Mouse (Mus musculus): ENCODE data around the gene Snrpb2. TPM values are rescaled to one million over a fixed set of nuclear protein-coding genes. Genes with fewer than 3 reads are reported as not detected.

Snrpb2 gene
- polyA plus RNA-seq (2012; rRNA removed), result 2.2 and 4.1 TPM in 2 replicates

- Histone ChIP-seq H3K4me1 (ENCODE audit: control insufficient read depth, insufficient read depth, low read length) (peaks cover 9% of the 10 kb centered on the region), H3K4me3 (replicated peaks; ENCODE audit: extremely low read depth, low read depth, low read length) (peak within 1 kb of the TSS; percentile 96)
- TF ChIP-seq POLR2A (IDR thresholded peaks at IDR 0.05; ENCODE audit: borderline replicate concordance, extremely low read depth, low read depth, low read length), result peak; percentile 46; the same call in 1 of the 2 replicates
- TF ChIP-seq CTCF (IDR thresholded peaks at IDR 0.05; ENCODE audit: insufficient read depth, low read length), result no peak
- DNase-seq, result peak; percentile 83
- 1% methylated on average over 55 of the region's 55 CpGs for WGBS
These were observed at the start of gene Snrpb2 for GRCm38 (mm10) chr2:143062812-143063792. Gene Snrpb2 (plus strand): TSS chr2:143063039.

- Histone ChIP-seq H3K4me3 (replicated peaks; ENCODE audit: extremely low read depth, low read depth, low read length) (no peak overlapping the region), H3K4me1 (ENCODE audit: control insufficient read depth, insufficient read depth, low read length) (no peaks in the 10 kb centered on the region)
- 64% methylated on average over 5 of the region's 5 CpGs for WGBS
- no peak for DNase-seq
- TF ChIP-seq CTCF (IDR thresholded peaks at IDR 0.05; ENCODE audit: insufficient read depth, low read length), result no peak
- no peak for TF ChIP-seq POLR2A (IDR thresholded peaks at IDR 0.05; ENCODE audit: borderline replicate concordance, extremely low read depth, low read depth, low read length)
These were observed 49.8 kb upstream of the Snrpb2 start for GRCm38 (mm10) chr2:143013057-143013456.

DNA sequence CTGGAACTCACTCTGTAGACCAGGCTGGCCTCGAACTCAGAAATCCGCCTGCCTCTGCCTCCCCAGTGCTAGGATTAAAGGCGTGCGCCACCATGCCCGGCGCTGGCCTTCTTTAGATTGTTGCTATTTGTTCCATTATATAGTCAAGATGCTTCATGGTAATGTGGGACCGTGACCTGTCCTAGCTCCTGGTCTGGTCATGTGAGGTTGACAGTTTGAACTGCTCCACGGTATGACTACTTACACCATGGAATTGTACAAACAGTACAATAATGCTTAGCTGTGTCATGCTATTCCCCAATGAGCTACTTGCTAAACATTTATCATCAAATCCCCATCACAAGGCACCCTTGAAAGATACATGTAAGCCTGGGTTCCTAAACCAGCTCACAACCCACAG, 44.8 kb upstream of the Snrpb2 start:
- no peak overlapping the region for H3K4me3 ChIP-seq (replicated peaks; ENCODE audit: extremely low read depth, low read depth, low read length)
- WGBS, result 92% methylated on average over 8 of the region's 8 CpGs
- no peaks in the 10 kb centered on the region for H3K4me1 ChIP-seq (ENCODE audit: control insufficient read depth, insufficient read depth, low read length)
- TF ChIP-seq POLR2A (IDR thresholded peaks at IDR 0.05; ENCODE audit: borderline replicate concordance, extremely low read depth, low read depth, low read length) (no peak), CTCF (IDR thresholded peaks at IDR 0.05; ENCODE audit: insufficient read depth, low read length) (no peak)
- no peak for DNase-seq

DNA sequence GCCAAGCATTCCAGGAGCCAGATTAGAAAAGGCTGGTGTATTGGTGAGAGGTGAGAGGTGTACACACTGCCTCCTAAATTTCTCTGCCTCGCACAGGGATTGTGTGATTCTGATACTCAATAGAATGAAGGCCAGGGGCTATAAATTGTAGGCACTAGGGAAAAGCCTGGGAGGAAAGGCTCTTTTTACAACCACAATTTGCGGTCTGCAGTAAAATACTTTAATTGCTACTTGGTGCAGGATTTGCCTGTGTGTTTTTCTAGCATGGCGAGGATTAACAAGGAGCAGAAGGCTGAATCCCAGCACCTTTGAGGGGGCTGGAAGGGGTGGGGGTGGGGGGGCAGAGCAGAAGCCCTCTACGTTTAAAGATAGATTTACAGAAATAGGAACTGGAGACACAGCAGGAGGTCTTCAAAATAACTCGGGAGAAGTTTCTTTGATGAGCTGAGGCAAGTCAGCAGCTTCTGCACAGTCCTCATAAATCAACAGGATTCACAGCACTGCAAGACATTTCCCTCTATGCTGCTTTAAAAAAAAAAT, 44.2 kb upstream of the Snrpb2 start:
- Histone ChIP-seq H3K4me3 (replicated peaks; ENCODE audit: extremely low read depth, low read depth, low read length) (no peak overlapping the region), H3K4me1 (ENCODE audit: control insufficient read depth, insufficient read depth, low read length) (no peaks in the 10 kb centered on the region)
- DNase-seq, result no peak
- 43% methylated on average over 5 of the region's 5 CpGs for WGBS
- TF ChIP-seq CTCF (IDR thresholded peaks at IDR 0.05; ENCODE audit: insufficient read depth, low read length) (no peak), POLR2A (IDR thresholded peaks at IDR 0.05; ENCODE audit: borderline replicate concordance, extremely low read depth, low read depth, low read length) (no peak)

DNA sequence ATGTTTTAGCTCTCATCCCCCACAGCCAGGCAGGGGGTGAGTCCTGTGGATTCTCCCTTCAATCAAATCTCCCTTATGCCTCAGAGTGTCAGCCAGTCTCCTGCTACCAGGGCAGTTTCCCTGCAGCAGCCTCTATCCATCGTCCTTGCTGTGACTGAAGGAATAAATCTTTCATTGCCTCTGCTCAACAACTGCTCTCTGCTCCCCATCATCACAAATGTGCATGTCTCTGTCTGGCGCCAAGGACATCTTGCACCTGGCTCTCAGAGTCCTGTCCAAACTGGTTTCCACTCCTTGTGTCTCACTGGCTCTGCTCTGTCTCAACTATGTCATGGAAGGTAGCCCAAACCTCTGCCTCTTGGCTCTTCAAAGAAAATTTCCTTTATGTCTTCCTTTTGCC, 43.1 kb upstream of the Snrpb2 start:
- DNase-seq, result peak; percentile 3
- no peak overlapping the region for H3K4me3 ChIP-seq (replicated peaks; ENCODE audit: extremely low read depth, low read depth, low read length)
- 26% methylated on average over 2 of the region's 2 CpGs for WGBS
- TF ChIP-seq POLR2A (IDR thresholded peaks at IDR 0.05; ENCODE audit: borderline replicate concordance, extremely low read depth, low read depth, low read length) (no peak), CTCF (IDR thresholded peaks at IDR 0.05; ENCODE audit: insufficient read depth, low read length) (no peak)
- H3K4me1 ChIP-seq (ENCODE audit: control insufficient read depth, insufficient read depth, low read length), result no peaks in the 10 kb centered on the region

DNA sequence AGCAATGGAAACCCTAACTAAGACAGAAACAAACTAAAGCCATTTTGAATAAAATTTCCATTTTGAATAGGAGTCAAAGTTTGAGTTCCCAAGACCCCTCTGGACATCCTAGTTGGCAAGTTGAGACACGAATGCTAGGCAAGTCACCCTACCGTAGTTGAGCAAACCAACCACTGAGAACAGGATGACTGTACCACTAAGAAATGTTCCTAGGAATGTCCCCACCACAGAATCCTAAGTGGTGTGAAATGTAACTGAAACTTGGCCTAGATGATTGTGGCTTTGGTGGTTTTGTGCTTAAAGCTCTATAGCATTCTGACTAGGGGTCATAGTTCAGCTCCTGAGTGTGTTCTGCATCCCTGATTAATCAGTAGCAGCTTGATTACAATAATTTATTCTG, 39.5 kb upstream of the Snrpb2 start:
- Histone ChIP-seq H3K4me1 (ENCODE audit: control insufficient read depth, insufficient read depth, low read length) (no peaks in the 10 kb centered on the region), H3K4me3 (replicated peaks; ENCODE audit: extremely low read depth, low read depth, low read length) (no peak overlapping the region)
- TF ChIP-seq POLR2A (IDR thresholded peaks at IDR 0.05; ENCODE audit: borderline replicate concordance, extremely low read depth, low read depth, low read length) (no peak), CTCF (IDR thresholded peaks at IDR 0.05; ENCODE audit: insufficient read depth, low read length) (no peak)
- DNase-seq, result no peak
- 80% methylated on average over 2 of the region's 2 CpGs for WGBS

- TF ChIP-seq POLR2A (IDR thresholded peaks at IDR 0.05; ENCODE audit: borderline replicate concordance, extremely low read depth, low read depth, low read length) (no peak), CTCF (IDR thresholded peaks at IDR 0.05; ENCODE audit: insufficient read depth, low read length) (no peak)
- DNase-seq, result no peak
- no peak overlapping the region for H3K4me3 ChIP-seq (replicated peaks; ENCODE audit: extremely low read depth, low read depth, low read length)
- 64% methylated on average over 4 of the region's 4 CpGs for WGBS
- H3K4me1 ChIP-seq (ENCODE audit: control insufficient read depth, insufficient read depth, low read length), result no peaks in the 10 kb centered on the region
These were observed 38.6 kb upstream of the Snrpb2 start for GRCm38 (mm10) chr2:143024226-143024625.

DNA sequence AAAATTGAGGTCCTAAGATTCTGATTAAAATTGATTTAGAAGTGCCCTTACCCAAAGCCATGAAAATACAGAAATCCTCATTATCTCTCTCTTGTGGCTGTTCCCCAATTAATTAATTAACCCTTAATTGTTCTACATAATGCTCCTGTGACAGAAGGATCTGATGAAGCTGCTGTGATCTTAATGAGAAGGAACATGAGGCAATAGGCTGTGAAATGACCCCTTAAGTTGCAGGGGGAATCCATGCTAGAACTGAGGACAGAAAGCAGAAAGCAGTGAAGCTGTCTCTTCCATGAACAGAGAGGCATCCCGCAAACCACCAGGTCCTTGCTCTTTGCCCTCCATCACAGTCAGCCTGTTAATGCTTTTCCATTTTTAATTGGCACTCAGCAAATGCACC, 31.6 kb upstream of the Snrpb2 start:
- DNase-seq, result no peak
- TF ChIP-seq POLR2A (IDR thresholded peaks at IDR 0.05; ENCODE audit: borderline replicate concordance, extremely low read depth, low read depth, low read length) (no peak), CTCF (IDR thresholded peaks at IDR 0.05; ENCODE audit: insufficient read depth, low read length) (no peak)
- Histone ChIP-seq H3K4me3 (replicated peaks; ENCODE audit: extremely low read depth, low read depth, low read length) (no peak overlapping the region), H3K4me1 (ENCODE audit: control insufficient read depth, insufficient read depth, low read length) (no peaks in the 10 kb centered on the region; the same call in 1 of the 2 replicates)
- 90% methylated on average over 1 of the region's 1 CpGs for WGBS

- Histone ChIP-seq H3K4me1 (ENCODE audit: control insufficient read depth, insufficient read depth, low read length) (no peaks in the 10 kb centered on the region; the same call in 1 of the 2 replicates), H3K4me3 (replicated peaks; ENCODE audit: extremely low read depth, low read depth, low read length) (no peak overlapping the region)
- WGBS, result 78% methylated on average over 10 of the region's 10 CpGs
- no peak for DNase-seq
- TF ChIP-seq POLR2A (IDR thresholded peaks at IDR 0.05; ENCODE audit: borderline replicate concordance, extremely low read depth, low read depth, low read length), result no peak
- no peak for TF ChIP-seq CTCF (IDR thresholded peaks at IDR 0.05; ENCODE audit: insufficient read depth, low read length)
These were observed 30.2 kb upstream of the Snrpb2 start for GRCm38 (mm10) chr2:143032378-143033255.

Data from lung, adult 2 months (tissue).